Mouse (Mus musculus): ENCODE measurements around the gene Cd163. TPM values are rescaled to one million over a fixed set of nuclear protein-coding genes. Genes with fewer than 3 reads are reported as not detected.

Gene Cd163
- polyA plus RNA-seq, 1 experiment from 2014 or later, result 0.50 TPM

GRCm38 (mm10) chr6:124377494-124378255 is 73.2 kb downstream of the Cd163 start:
- H3K27me3 ChIP-seq (ENCODE audit: control insufficient read depth, insufficient read depth, low read depth, low read length), result no peaks in the 10 kb centered on the region
- 57% methylated on average over 4 of the region's 4 CpGs for WGBS (ENCODE audit: insufficient replicate concordance)
- no peak for ATAC-seq (ENCODE audit: low read depth)

GRCm38 (mm10) chr6:124379331-124379730 is 74.9 kb downstream of the Cd163 start:
- Histone ChIP-seq H3K36me3 (ENCODE audit: control insufficient read depth, insufficient read depth) (no peaks in the 10 kb centered on the region), H3K4me1 (ENCODE audit: control insufficient read depth, low read depth, low read length) (peaks cover 27% of the 10 kb centered on the region), H3K9me3 (replicated peaks; ENCODE audit: control insufficient read depth, low read length) (no peaks in the 10 kb centered on the region), H3K27ac (ENCODE audit: low read length) (no peak overlapping the region), H3K4me2 (ENCODE audit: low read depth, low read length) (no peak overlapping the region), H3K9ac (ENCODE audit: low read depth, low read length) (no peak overlapping the region), H3K27me3 (ENCODE audit: control insufficient read depth, insufficient read depth, low read depth, low read length) (no peaks in the 10 kb centered on the region), H3K4me3 (ENCODE audit: low read depth, low read length) (no peak overlapping the region)
- no peak for ATAC-seq (ENCODE audit: low read depth)
- 19% methylated on average over 10 of the region's 10 CpGs for WGBS (ENCODE audit: insufficient replicate concordance)

More at GRCm38 (mm10) chr6:124377494-124378255, 73.2 kb downstream of the Cd163 start:
- Histone ChIP-seq H3K9me3 (replicated peaks; ENCODE audit: control insufficient read depth, low read length) (no peaks in the 10 kb centered on the region), H3K9ac (ENCODE audit: low read depth, low read length) (no peak overlapping the region), H3K36me3 (ENCODE audit: control insufficient read depth, insufficient read depth) (no peaks in the 10 kb centered on the region), H3K4me1 (ENCODE audit: control insufficient read depth, low read depth, low read length) (peaks cover 27% of the 10 kb centered on the region), H3K4me2 (ENCODE audit: low read depth, low read length) (no peak overlapping the region), H3K4me3 (ENCODE audit: low read depth, low read length) (no peak overlapping the region), H3K27ac (ENCODE audit: low read length) (no peak overlapping the region)

Other genes starting within 250 kb of the Cd163 start
- not detected in 2 replicates for gene Vmn2r27, start 72.8 kb upstream of the Cd163 start, polyA plus RNA-seq (2015; fragmentation: Nextera tagmentation; extraction: Ambion mirVana)
- 27.1 and 28.2 TPM in 2 replicates for gene Pex5, start 110.4 kb downstream of the Cd163 start, polyA plus RNA-seq (2015; fragmentation: Nextera tagmentation; extraction: Ambion mirVana)
- gene Clstn3, start 160.1 kb downstream of the Cd163 start, polyA plus RNA-seq (2015; fragmentation: Nextera tagmentation; extraction: Ambion mirVana), result 4.9 and 5.1 TPM in 2 replicates
- 14.1 and 15.8 TPM in 2 replicates for gene C1rl, start 188.5 kb downstream of the Cd163 start, polyA plus RNA-seq (2015; fragmentation: Nextera tagmentation; extraction: Ambion mirVana)
- 26.7 and 30.1 TPM in 2 replicates for gene C1ra, start 207.7 kb downstream of the Cd163 start, polyA plus RNA-seq (2015; fragmentation: Nextera tagmentation; extraction: Ambion mirVana)
- gene C1s1, start 237.7 kb downstream of the Cd163 start, polyA plus RNA-seq (2015; fragmentation: Nextera tagmentation; extraction: Ambion mirVana), result 75.8 and 79.9 TPM in 2 replicates

All from liver, embryonic 16.5 days (tissue).